Mouse (Mus musculus): ENCODE results near the gene Tspan17.

Tspan17 gene

GRCm38 (mm10) chr13:54844579-54844978 is 55.4 kb downstream of the Tspan17 start:
- Histone ChIP-seq H3K36me3 (ENCODE audit: control insufficient read depth, insufficient read depth, low read length, poor library complexity, severe bottlenecking) (no peaks in the 10 kb centered on the region), H3K27me3 (ENCODE audit: control insufficient read depth, insufficient read depth, low read length, poor library complexity, severe bottlenecking) (no peaks in the 10 kb centered on the region; the same call in 1 of the 2 replicates)
- DNase-seq (ENCODE audit: low read depth, low spot score) = no peak

Measured in splenic B cell, adult 2 months (primary cell).